Mouse (Mus musculus) heart, adult 2 months (tissue): ENCODE data around the gene Lrrc8c.

Experiments
- CTCF ChIP-seq: fragments of 200-600 bp; IDR thresholded peaks from 2 replicates; pipeline ENCODE4 v1.8.1; 2022; ENCODE audit warnings: antibody characterized with exemption, mild to moderate bottlenecking, moderate library complexity
- EP300 ChIP-seq: fragments of 200-500 bp; IDR thresholded peaks from 2 replicates; pipeline ENCODE4 v1.6.1; 2011; ENCODE audit warnings: low read depth, low read length, control low read depth; ENCODE audit not compliant: insufficient read depth
- POLR2A ChIP-seq: fragments of 200-500 bp; IDR thresholded peaks from 2 replicates; pipeline ENCODE4 v1.6.1; 2011; ENCODE audit warnings: mild to moderate bottlenecking, low read depth, low read length, control low read depth; ENCODE audit not compliant: insufficient read depth

DNA sequence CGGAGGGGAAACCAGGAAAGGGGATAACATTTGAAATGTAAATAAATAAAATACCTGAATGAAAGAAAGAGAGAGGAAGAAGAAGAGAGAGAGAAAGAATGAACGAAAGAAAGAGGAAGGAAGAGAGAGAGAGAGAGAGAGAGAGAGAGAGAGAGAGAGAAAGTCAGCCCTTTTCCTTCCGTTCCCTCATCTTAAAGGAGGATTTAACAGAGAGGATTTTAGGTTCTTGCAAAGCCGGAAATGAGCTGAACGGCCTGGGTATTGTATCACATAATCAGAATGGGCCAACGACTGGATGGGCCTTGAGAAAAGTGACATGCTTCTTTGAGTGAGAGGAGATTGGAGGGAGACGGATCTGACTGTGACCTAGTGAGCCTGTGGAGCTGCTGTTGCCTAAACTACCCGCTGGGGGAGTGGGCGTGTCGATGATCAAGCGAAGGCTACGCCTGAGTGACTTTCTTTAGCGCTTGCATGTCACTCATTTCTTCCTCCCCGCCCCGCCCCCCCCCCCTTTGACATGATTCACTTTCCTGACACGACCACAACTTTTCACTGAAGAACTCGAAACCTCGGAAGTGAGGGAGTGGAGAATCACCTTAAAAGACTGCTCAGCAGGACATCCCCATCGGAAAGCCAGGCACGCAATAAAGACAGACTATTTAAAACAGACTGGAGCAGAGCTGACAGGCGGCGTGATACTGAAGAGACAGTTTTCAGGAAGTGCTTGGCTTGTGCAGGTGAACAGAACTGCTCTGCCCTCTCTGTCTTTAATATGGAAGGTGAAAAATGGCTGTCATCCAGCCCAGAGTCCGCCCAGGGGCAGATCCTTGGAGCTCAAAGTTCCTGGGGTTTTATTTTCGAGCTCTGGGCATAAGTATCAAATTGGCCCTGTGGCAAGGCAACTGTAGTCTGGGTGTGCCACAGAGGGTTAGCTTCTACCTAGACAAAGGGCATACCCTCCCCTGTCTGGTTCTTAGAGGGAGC is 24.0 kb upstream of the Lrrc8c start:
- peak; percentile 80 for TF ChIP-seq CTCF
- no peak for TF ChIP-seq POLR2A
- TF ChIP-seq EP300 = no peak
